Mouse (Mus musculus) heart, adult 9 months (tissue): ENCODE measurements around the gene 1700023F06Rik.
A peak's percentile ranks its signal among the peaks of the same experiment; 100 is the strongest.

Source experiments
- DNase-seq, 2 experiments: peaks; one replicate each; pipeline ENCODE4 v3.0.0; 2022; ENCODE audit warnings: low spot score in 2 of 2

Gene 1700023F06Rik

GRCm38 (mm10) chr11:103208458-103208857 is at the start of gene 1700023F06Rik:
Gene 1700023F06Rik, minus strand, starts transcription at chr11:103208558.
- DNase-seq = no peak

GRCm38 (mm10) chr11:103257938-103258481 is 49.7 kb upstream of the 1700023F06Rik start:
- DNase-seq = no peak

- no peak for DNase-seq
Measured at GRCm38 (mm10) chr11:103253605-103254004, 45.2 kb upstream of the 1700023F06Rik start.

GRCm38 (mm10) chr11:103252380-103252779 is 44.0 kb upstream of the 1700023F06Rik start:
- DNase-seq = no peak

- no peak for DNase-seq
Measured at GRCm38 (mm10) chr11:103250324-103250723, 42.0 kb upstream of the 1700023F06Rik start.

DNA sequence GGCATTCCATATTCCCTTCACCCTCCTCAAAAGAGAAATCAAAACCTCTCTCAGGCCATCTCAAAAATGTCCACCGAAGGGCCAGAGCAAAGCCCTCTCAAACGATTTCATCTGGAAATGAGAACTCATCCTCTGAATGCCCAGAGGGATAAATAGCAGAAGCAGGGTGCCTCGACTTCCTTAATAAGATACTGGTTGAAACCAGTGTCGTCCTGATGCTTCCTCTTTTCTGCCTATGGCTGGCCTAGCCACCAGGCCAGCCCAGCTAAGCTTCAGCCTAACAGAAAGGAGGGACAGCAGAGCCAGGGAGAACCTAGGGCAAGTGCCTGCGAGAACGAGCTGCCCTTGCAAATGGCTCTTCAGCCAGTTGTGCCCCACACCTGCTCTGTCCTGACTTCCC is 41.2 kb upstream of the 1700023F06Rik start:
- DNase-seq = peak in 1 of 2 experiments; percentile 63

DNA sequence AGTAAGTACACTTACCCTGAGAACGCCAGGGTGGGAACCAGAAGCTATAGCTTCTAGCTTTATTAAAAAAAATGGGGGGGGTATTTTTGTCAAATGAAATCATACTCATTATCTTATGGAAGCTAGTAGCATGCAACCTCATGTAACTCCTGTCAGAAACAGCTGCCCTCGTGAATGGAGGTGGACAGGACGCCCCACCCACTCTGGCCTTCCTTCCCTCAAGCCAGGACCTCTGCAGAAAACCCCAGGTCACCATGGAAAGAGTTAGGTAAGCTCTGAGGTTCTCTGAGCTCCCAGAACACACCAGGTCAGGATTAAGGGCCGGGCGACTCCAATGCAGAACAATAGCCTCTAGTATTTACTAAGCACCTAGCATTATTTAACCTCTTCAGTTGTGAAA is 40.5 kb upstream of the 1700023F06Rik start:
- DNase-seq = no peak

GRCm38 (mm10) chr11:103247504-103248177 is 39.3 kb upstream of the 1700023F06Rik start:
- peak; percentile 80 to 86 for DNase-seq

GRCm38 (mm10) chr11:103246731-103247290 is 38.5 kb upstream of the 1700023F06Rik start:
- DNase-seq = no peak

DNA sequence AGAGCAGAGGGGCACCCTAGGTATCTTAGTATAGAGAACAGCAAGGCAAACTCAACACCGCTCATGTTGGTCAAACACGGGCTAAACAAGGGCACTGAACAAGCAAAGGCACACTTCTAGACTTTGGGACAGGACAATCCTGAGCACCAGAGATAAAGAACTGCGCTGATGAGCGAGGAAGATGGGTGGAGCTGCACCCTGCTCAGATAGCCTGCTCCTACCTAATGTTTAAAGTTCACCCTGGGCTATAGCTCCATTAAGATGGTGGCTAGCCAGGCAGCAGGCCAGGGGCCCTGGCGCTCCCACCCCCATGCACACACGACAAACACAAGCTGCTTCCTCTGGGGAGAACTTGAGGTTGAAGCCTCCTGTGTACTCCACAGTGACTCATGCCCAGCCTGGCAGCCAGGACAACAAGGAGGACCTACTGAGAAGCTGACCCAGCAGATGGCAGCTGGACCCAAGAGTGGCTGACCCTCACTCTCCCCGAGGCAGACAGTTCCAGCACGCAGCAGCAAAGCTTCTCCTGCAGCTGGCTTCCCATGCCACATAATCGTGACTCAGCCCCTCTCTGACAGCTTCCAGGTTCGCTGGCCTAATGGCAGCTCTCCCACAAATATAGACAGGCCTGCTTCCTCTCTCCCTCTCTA is 37.8 kb upstream of the 1700023F06Rik start:
- peak; percentile 68 to 77 for DNase-seq

- DNase-seq = no peak
Measured at GRCm38 (mm10) chr11:103244856-103245255, 36.5 kb upstream of the 1700023F06Rik start.

DNA sequence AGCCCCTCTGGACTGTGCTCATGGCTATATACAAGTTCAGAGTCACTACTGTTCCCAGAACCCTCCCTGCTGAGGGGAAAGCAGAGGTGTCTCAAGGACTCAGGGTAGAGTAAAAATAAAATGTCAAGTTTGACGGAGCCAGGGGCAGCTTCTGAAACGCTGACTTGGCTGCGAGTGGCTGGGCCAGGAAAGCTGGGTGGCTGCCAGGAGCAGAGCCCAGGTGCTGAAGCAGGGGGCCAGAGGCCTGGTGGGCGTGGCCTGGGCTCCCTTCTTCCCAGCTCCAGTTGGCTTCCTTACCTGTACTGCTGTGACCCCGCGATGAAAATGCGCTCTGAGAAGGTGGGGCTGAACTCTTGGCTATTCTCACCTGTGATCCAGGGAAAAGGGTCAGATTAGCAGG is 32.4 kb upstream of the 1700023F06Rik start:
- no peak for DNase-seq

GRCm38 (mm10) chr11:103237757-103238156 is 29.4 kb upstream of the 1700023F06Rik start:
- DNase-seq = no peak

- no peak for DNase-seq
Measured at GRCm38 (mm10) chr11:103236903-103237302, 28.5 kb upstream of the 1700023F06Rik start.

DNA sequence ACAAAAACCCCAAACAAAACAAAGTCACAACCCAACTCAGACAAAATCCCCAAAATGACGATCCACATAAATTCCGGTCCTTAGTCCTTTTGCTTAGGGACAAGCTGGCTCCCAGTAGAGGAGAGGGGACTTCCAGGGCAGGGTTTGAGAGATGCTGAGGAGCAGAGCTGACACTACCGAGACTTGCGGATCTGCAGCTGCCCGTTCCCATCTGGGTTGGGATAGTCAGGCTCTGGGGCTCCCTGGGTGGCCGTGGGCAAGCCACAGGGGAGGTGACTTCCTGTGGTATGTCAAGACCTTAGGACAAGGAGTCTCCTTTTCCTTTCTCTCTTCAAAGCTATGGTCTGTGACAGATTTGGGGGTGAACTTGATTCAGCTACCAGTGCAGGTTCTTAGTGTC is 28.1 kb upstream of the 1700023F06Rik start:
- DNase-seq = no peak

- peak in 1 of 2 experiments; percentile 36 for DNase-seq
Measured at GRCm38 (mm10) chr11:103235702-103236101, 27.3 kb upstream of the 1700023F06Rik start.

- no peak for DNase-seq
Measured at GRCm38 (mm10) chr11:103234447-103234846, 26.1 kb upstream of the 1700023F06Rik start.

DNA sequence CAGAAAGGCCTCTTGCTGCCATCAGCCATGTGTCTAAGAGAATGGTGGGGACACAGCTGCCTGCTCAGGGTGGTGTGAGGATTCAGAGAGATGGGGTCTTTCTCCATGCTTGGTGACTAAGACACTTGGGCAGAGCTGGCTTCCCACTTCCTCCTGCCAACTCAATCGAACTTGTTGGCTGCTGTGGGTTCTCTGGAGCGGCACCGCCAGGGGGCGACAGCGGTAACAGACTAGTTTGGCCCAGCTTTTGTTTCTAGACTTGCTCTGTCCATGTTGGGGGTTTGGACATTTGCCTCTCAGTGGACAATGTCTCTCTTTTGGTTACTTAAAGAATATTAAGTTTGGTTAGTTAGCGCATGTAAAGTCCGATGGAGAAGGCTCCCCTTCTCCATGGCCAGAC is 24.6 kb upstream of the 1700023F06Rik start:
- peak; percentile 66 to 88 for DNase-seq

GRCm38 (mm10) chr11:103231367-103231766 is 23.0 kb upstream of the 1700023F06Rik start:
- no peak for DNase-seq

DNA sequence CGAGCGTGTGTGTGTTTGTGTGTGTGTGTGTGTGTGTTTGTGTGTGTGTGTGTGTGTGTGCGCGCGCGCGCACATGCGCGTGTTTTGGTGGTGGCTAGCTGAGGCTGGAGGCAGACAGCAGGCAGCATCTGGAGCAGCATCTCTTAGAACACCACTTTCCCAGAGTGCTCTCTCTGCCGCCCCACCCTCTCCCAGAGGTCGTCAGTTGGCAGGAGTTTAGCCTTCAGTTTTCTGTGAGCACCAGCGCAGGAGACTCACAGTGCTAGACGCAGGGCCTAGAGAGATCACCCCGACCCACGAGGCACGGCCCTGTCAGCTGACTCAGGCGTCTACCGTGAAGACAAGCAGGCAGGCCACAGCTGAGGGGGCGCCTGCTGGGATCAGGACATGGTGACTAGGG is 22.3 kb upstream of the 1700023F06Rik start:
- peak in 1 of 2 experiments; percentile 56 for DNase-seq

- no peak for DNase-seq
Measured at GRCm38 (mm10) chr11:103229608-103230007, 21.2 kb upstream of the 1700023F06Rik start.

DNA sequence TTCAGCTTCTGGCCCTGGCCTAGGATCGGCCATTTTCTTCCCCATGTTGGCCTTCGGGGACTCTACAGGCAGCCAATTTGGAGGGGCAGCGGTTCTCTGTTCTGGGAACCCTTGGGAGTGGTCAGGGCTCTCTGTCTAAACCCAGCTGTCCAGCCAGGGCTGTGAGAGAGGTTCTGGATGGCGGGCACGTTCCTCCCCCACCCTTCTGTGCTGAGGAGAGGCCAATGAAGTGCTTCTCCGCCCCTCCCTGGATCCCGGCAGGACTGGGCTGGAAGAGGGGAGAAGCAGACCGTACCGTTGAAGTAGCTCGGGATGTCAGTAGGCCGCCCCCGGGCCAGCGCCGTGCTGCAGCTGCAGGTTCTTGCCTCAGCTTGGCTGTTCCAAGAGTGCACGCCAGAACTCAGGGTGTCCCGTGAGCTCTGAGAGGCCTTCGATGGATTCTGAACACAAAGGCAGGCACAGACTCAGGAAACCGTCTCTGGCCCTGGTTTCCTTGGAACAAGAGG is 15.6 kb upstream of the 1700023F06Rik start:
- DNase-seq = peak; percentile 61 to 73
